Mouse (Mus musculus): ENCODE results near the gene Olfr91.

- TF ChIP-seq CTCF (IDR thresholded peaks at IDR 0.05; ENCODE audit: borderline replicate concordance, insufficient read depth, low read depth, low read length) (no peak), POLR2A (IDR thresholded peaks at IDR 0.05; ENCODE audit: borderline replicate concordance, insufficient read depth, low read length) (no peak)
Observed at GRCm38 (mm10) chr17:37065993-37066392, 32.1 kb downstream of the Olfr91 start.
